In the genomic region with DNA sequence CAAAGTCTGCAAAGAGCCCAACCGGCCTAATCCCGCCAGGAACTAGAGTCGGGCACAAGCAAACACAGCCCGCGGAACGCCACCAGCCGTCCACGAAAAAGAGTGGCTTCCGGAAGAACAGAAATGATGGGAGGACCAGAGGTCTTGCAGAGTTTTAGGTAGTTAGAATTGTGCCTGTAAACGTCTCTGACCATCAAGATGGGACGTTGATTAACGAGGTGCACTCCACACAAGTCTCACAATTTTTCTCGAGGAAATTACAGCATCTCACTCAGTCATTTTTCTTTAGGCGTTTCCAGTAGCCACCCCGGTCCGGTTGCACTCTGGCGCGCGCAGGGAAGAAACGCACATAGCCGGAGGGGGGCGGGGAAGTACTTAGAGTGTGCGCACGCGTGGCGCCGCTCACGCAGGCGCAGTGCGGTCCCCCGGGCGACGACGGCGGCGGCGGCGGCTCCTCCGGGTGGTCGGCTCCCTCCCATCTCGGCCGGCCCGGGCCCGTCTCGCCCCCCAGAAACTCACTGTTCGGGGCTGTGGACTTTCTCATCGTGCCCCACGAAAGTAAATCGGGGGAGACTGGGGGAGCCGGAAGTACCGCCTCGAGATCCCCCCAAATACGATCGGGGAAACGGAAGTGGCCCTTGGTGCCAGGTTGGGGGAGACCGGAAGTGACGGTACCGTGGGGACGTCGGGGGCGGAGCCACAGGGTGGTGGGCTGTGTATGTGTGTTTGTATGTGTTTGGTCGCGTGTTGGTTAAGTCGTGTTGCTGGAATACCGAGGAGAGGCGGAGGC, we compare ENCODE assay signal across 8 mouse cellular contexts. TPM values are rescaled to one million over a fixed set of nuclear protein-coding genes. Genes with fewer than 3 reads are reported as not detected.
DNase-seq lines count a peak whose midpoint lies in the region; ATAC-seq and TF ChIP-seq lines count a peak whose summit lies in the region.

TSS of gene Bag6 (plus strand) at position 378 of the 790 bp plus-strand sequence.

- H3K4me1 ChIP-seq in heart, embryonic 11.5 days (ENCODE audit: control insufficient read depth, insufficient read depth, low read length) = peaks cover 9% of the 10 kb centered on the region; the same call in 1 of the 2 replicates
- H3K4me1 ChIP-seq in kidney, embryonic 16.5 days (ENCODE audit: insufficient read depth, low read length) = peaks cover 11% of the 10 kb centered on the region
- peaks cover 14% of the 10 kb centered on the region for H3K4me1 ChIP-seq in liver, adult 2 months (ENCODE audit: control insufficient read depth, insufficient read depth, low read length)

- peak within 1 kb of the TSS; percentile 76 for H3K4me3 ChIP-seq in heart, embryonic 11.5 days (ENCODE audit: low read depth, low read length)
- H3K4me3 ChIP-seq in kidney, embryonic 16.5 days (ENCODE audit: low read length) = peak within 1 kb of the TSS; percentile 89
- peak within 1 kb of the TSS; percentile 81 for H3K4me3 ChIP-seq in liver, adult 2 months (ENCODE audit: insufficient read depth, low read depth, low read length)
- H3K4me3 ChIP-seq in myocyte = peak within 1 kb of the TSS; percentile 89

- peak within 1 kb of the TSS; percentile 96 for H3K27ac ChIP-seq in heart, embryonic 11.5 days (ENCODE audit: low read depth, low read length)
- H3K27ac ChIP-seq in kidney, embryonic 16.5 days (ENCODE audit: low read length) = peak within 1 kb of the TSS; percentile 98
- H3K27ac ChIP-seq in liver, adult 2 months (replicated peaks; ENCODE audit: insufficient read depth, low read depth, low read length) = peak within 1 kb of the TSS; percentile 97

- under 1% methylated on average over 66 of the region's 66 CpGs for WGBS in heart, embryonic 11.5 days (ENCODE audit: insufficient replicate concordance)
- under 1% methylated on average over 66 of the region's 66 CpGs for WGBS in kidney, embryonic 16.5 days
- under 1% methylated on average over 66 of the region's 66 CpGs for whole genome bisulfite sequencing in liver, adult 2 months

- peak; percentile 90 for ATAC-seq in erythroblast, adult 5-6 weeks (replicated peaks; ENCODE audit: low FRiP score, poor library complexity, severe bottlenecking)
- peak; percentile 90 for ATAC-seq in heart, embryonic 11.5 days (replicated peaks; ENCODE audit: insufficient number of reproducible peaks, low FRiP score, low TSS enrichment)
- peak; percentile 92 for ATAC-seq in kidney, embryonic 16.5 days (ENCODE audit: low FRiP score, low TSS enrichment)

- no peak for TF ChIP-seq CTCF in liver, adult 2 months (IDR thresholded peaks at IDR 0.05; ENCODE audit: low read depth, low read length)

- H3K4me2 ChIP-seq in heart, embryonic 11.5 days = peak within 1 kb of the TSS; percentile 94
- peak within 1 kb of the TSS; percentile 89 for H3K4me2 ChIP-seq in kidney, embryonic 16.5 days (replicated peaks; ENCODE audit: low read depth, low read length)
- H3K4me2 ChIP-seq in myocyte (ENCODE audit: low read depth) = peak within 1 kb of the TSS; percentile 94

- peaks cover 18% of the 10 kb centered on the region for H3K36me3 ChIP-seq in heart, embryonic 11.5 days (ENCODE audit: control insufficient read depth, insufficient read depth, low read length)
- H3K36me3 ChIP-seq in kidney, embryonic 16.5 days (ENCODE audit: insufficient read depth, low read length) = peaks cover 12% of the 10 kb centered on the region
- H3K36me3 ChIP-seq in liver, adult 2 months (ENCODE audit: control insufficient read depth, insufficient read depth, low read length) = peaks cover 16% of the 10 kb centered on the region; the same call in 1 of the 2 replicates
- peaks cover 12% of the 10 kb centered on the region for H3K36me3 ChIP-seq in myocyte (ENCODE audit: control insufficient read depth, insufficient read depth)
- H3K36me3 ChIP-seq in splenic B cell, adult 2 months (ENCODE audit: control insufficient read depth, insufficient read depth, low read length, poor library complexity, severe bottlenecking) = peaks cover 5% of the 10 kb centered on the region

- H3K79me2 ChIP-seq in liver, adult 2 months (ENCODE audit: control insufficient read depth, insufficient read depth, low read length) = peaks cover 20% of the 10 kb centered on the region; the same call in 1 of the 2 replicates
- H3K79me2 ChIP-seq in myocyte (ENCODE audit: control insufficient read depth, insufficient read depth) = peaks cover 48% of the 10 kb centered on the region

- H3K9ac ChIP-seq in heart, embryonic 11.5 days (ENCODE audit: low read depth, low read length) = peak within 1 kb of the TSS; percentile 91
- H3K9ac ChIP-seq in kidney, embryonic 16.5 days (replicated peaks; ENCODE audit: low read length) = peak within 1 kb of the TSS; percentile 87
- peak within 1 kb of the TSS; percentile 92 for H3K9ac ChIP-seq in liver, adult 2 months (ENCODE audit: low read depth, low read length)

- peak within 1 kb of the TSS; percentile 94 for H3ac ChIP-seq in myocyte (ENCODE audit: control insufficient read depth, insufficient read length)

- DNase-seq in B cell, adult 2 months = peak; percentile 96 to 98
- DNase-seq in brain, adult 2 months (ENCODE audit: low read depth, low spot score) = peak; percentile 97
- DNase-seq in liver, adult 2 months (ENCODE audit: extremely low read depth, low read depth, low spot score) = peak; percentile 84
- DNase-seq in splenic B cell, adult 2 months (ENCODE audit: low read depth, low spot score) = peak; percentile 97

- H3K9me3 ChIP-seq in heart, embryonic 11.5 days (replicated peaks; ENCODE audit: control insufficient read depth, low read length) = no peaks in the 10 kb centered on the region
- no peaks in the 10 kb centered on the region for H3K9me3 ChIP-seq in kidney, embryonic 16.5 days (ENCODE audit: low read length)

- TF ChIP-seq POLR2A in liver, adult 2 months (IDR thresholded peaks at IDR 0.05; ENCODE audit: extremely low read depth, insufficient read depth, low read length) = no peak
- no peak for TF ChIP-seq POLR2A in myocyte (IDR thresholded peaks at IDR 0.05; ENCODE audit: insufficient read length, low read depth)

- H3K27me3 ChIP-seq in heart, embryonic 11.5 days (ENCODE audit: control insufficient read depth, insufficient read depth, low read length) = no peaks in the 10 kb centered on the region
- no peaks in the 10 kb centered on the region for H3K27me3 ChIP-seq in kidney, embryonic 16.5 days (ENCODE audit: insufficient read depth, low read length)
- no peaks in the 10 kb centered on the region for H3K27me3 ChIP-seq in liver, adult 2 months (ENCODE audit: control insufficient read depth, insufficient read depth, low read length)
- no peaks in the 10 kb centered on the region for H3K27me3 ChIP-seq in myocyte (ENCODE audit: control insufficient read depth, insufficient read depth, insufficient read length)
- H3K27me3 ChIP-seq in splenic B cell, adult 2 months (ENCODE audit: control insufficient read depth, insufficient read depth, low read length, poor library complexity, severe bottlenecking) = no peaks in the 10 kb centered on the region

TF ChIP-seq in myocyte, 11 proteins besides CTCF, POLR2A, EP300 and RAD21:
- TF ChIP-seq TCF12 (IDR thresholded peaks at IDR 0.05; ENCODE audit: insufficient read depth, poor library complexity, severe bottlenecking) (no peak), E2F4 (IDR thresholded peaks at IDR 0.05; ENCODE audit: insufficient read depth) (peak; percentile 39), MAX (IDR thresholded peaks at IDR 0.05; ENCODE audit: low read depth) (peak; percentile 99), REST (IDR thresholded peaks at IDR 0.05; ENCODE audit: insufficient read depth, insufficient read length) (no peak)

RNA-seq across cellular contexts. Expression of gene Bag6, which starts in this region (rescaled TPM):
- total RNA-seq in erythroblast, adult 5-6 weeks (2015; ENCODE audit: low replicate concordance) = 23.8 and 47.9 TPM in 2 replicates
- 48.1 and 71.4 TPM in 2 replicates for total RNA-seq in erythroblast, adult 5-6 weeks (2017; ENCODE audit: low replicate concordance)
- polyA plus RNA-seq in heart, embryonic 11.5 days (2014; fragmentation: Nextera tagmentation; extraction: Ambion mirVana) = 72.5 and 77.4 TPM in 2 replicates
- polyA plus RNA-seq in kidney, embryonic 16.5 days (2015; fragmentation: Nextera tagmentation; extraction: Ambion mirVana) = 56.4 TPM in 2 replicates
- 28.1 and 40.9 TPM in 2 replicates for total RNA-seq in liver, adult 2 months (2014; rRNA removed)
- polyA plus RNA-seq in liver, adult 2 months (2012; rRNA removed) = 88.4 and 119 TPM in 2 replicates
- polyA plus RNA-seq in myocyte (2012; fragmentation: generic; extraction: Trizol) = 271 TPM

Comparison
In these comparisons a context has a peak if more than half of its experiments do, and no peak if none do; other contexts are left out.
1. Peak in every context shown above with its lines: DNase-seq, ATAC-seq, H3K4me3 ChIP-seq and H3K27ac ChIP-seq.